In genomic region chr8:120948620-120949491, GRCm38 (mm10) we compare ENCODE assay signal across 12 mouse cellular contexts.
DNase-seq lines count a peak whose midpoint lies in the region; ATAC-seq lines count a peak whose summit lies in the region.
"Had no signal": no experiment of that assay in that cellular context is flagged by ENCODE, and none has a peak within 500 bp of the region (broad histone marks: within the 10 kb centered on the region; RNA-seq: fewer than 3 reads in every experiment).

No protein-coding gene starts in this region.

- H3K27me3 ChIP-seq in heart, embryonic 16.5 days (ENCODE audit: control insufficient read depth, insufficient read depth, low read length): peaks cover 19% of the 10 kb centered on the region
- peaks cover 7% of the 10 kb centered on the region; the same call in 1 of the 2 replicates for H3K27me3 ChIP-seq in midbrain, embryonic 14.5 days (ENCODE audit: control insufficient read depth, insufficient read depth, low read length)
- peaks cover 15% of the 10 kb centered on the region; the same call in 1 of the 2 replicates for H3K27me3 ChIP-seq in midbrain, embryonic 15.5 days (replicated peaks)
- no peaks in the 10 kb centered on the region for H3K27me3 ChIP-seq in intestine, embryonic 14.5 days (replicated peaks; ENCODE audit: control insufficient read depth, insufficient read depth, low read length)
- H3K27me3 ChIP-seq in stomach, embryonic 16.5 days (ENCODE audit: control insufficient read depth, insufficient read depth, low read length): no peaks in the 10 kb centered on the region

- H3K4me1 ChIP-seq in heart, embryonic 16.5 days (ENCODE audit: control insufficient read depth, insufficient read depth, low read length): peaks cover 8% of the 10 kb centered on the region
- 0 out of 2 replicates have a peak, but pooled peaks cover 3% of the 10 kb centered on the region for H3K4me1 ChIP-seq in midbrain, embryonic 14.5 days (ENCODE audit: control insufficient read depth, insufficient read depth, low read length)
- peaks cover 15% of the 10 kb centered on the region for H3K4me1 ChIP-seq in midbrain, embryonic 15.5 days
- H3K4me1 ChIP-seq in intestine, embryonic 14.5 days (replicated peaks; ENCODE audit: control insufficient read depth, insufficient read depth, low read length): peaks cover 45% of the 10 kb centered on the region
- H3K4me1 ChIP-seq in stomach, embryonic 16.5 days (ENCODE audit: control insufficient read depth, insufficient read depth, low read length): peaks cover 20% of the 10 kb centered on the region

- H3K9ac ChIP-seq in heart, embryonic 16.5 days (ENCODE audit: low read length): no peak overlapping the region
- H3K9ac ChIP-seq in midbrain, embryonic 14.5 days (replicated peaks; ENCODE audit: low read length): no peak overlapping the region
- no peak overlapping the region for H3K9ac ChIP-seq in midbrain, embryonic 15.5 days
- H3K9ac ChIP-seq in intestine, embryonic 14.5 days (ENCODE audit: low read length): 0 out of 2 replicates have a peak overlapping the region, but pooled peaks have one; percentile 2
- H3K9ac ChIP-seq in stomach, embryonic 16.5 days (ENCODE audit: low read length): peak overlapping the region; percentile 42; the same call in 1 of the 2 replicates

- no peak for ATAC-seq in heart, embryonic 16.5 days (replicated peaks; ENCODE audit: extremely low read depth, insufficient read depth, low FRiP score)
- no peak for ATAC-seq in midbrain, embryonic 14.5 days (ENCODE audit: low FRiP score, low TSS enrichment)
- ATAC-seq in midbrain, embryonic 15.5 days (replicated peaks): no peak
- ATAC-seq in intestine, embryonic 14.5 days (replicated peaks; ENCODE audit: low FRiP score, low TSS enrichment, low read depth): 0 out of 2 replicates have a peak, but pooled peaks have one; percentile 22
- ATAC-seq in stomach, embryonic 16.5 days (ENCODE audit: insufficient read depth, low FRiP score): no peak

- H3K9me3 ChIP-seq in heart, embryonic 16.5 days (replicated peaks; ENCODE audit: control insufficient read depth, low read length): no peaks in the 10 kb centered on the region
- H3K9me3 ChIP-seq in midbrain, embryonic 14.5 days (ENCODE audit: control insufficient read depth, low read length): no peaks in the 10 kb centered on the region
- no peaks in the 10 kb centered on the region for H3K9me3 ChIP-seq in midbrain, embryonic 15.5 days
- no peaks in the 10 kb centered on the region for H3K9me3 ChIP-seq in intestine, embryonic 14.5 days (ENCODE audit: control insufficient read depth, low read length)
- H3K9me3 ChIP-seq in stomach, embryonic 16.5 days (replicated peaks; ENCODE audit: control insufficient read depth, low read length): no peaks in the 10 kb centered on the region

- no peak for DNase-seq in heart, postnatal 25 days (ENCODE audit: low spot score)
- peak; percentile 50 for DNase-seq in midbrain, embryonic 14.5 days
- peak; percentile 71 for DNase-seq in intestine, embryonic 14.5 days (ENCODE audit: low spot score)
- DNase-seq in cerebellum, postnatal 36 days: no peak
- no peak for DNase-seq in cerebellum, postnatal 14 days
- DNase-seq: adrenal gland, postnatal 36 days; kidney, postnatal 4 days; left cerebral cortex, postnatal 4 days; thymus, postnatal 4 days had no signal

- peak overlapping the region; percentile 42 for H3K4me2 ChIP-seq in heart, embryonic 16.5 days (ENCODE audit: low read depth, low read length)
- H3K4me2 ChIP-seq in midbrain, embryonic 14.5 days (ENCODE audit: low read length): no peak overlapping the region
- H3K4me2 ChIP-seq in midbrain, embryonic 15.5 days: no peak overlapping the region
- peak overlapping the region; percentile 39 for H3K4me2 ChIP-seq in intestine, embryonic 14.5 days (ENCODE audit: low read length)
- H3K4me2 ChIP-seq in stomach, embryonic 16.5 days (ENCODE audit: low read depth, low read length): peak overlapping the region; percentile 38

- 46% methylated on average over 25 of the region's 25 CpGs for WGBS in heart, embryonic 16.5 days
- WGBS in midbrain, embryonic 14.5 days: 37% methylated on average over 25 of the region's 25 CpGs
- 36% methylated on average over 25 of the region's 25 CpGs for WGBS in midbrain, embryonic 15.5 days
- WGBS in intestine, embryonic 14.5 days: 23% methylated on average over 25 of the region's 25 CpGs
- 28% methylated on average over 25 of the region's 25 CpGs for WGBS in stomach, embryonic 16.5 days

- 0 out of 2 replicates have a peak overlapping the region, but pooled peaks have one; percentile 16 for H3K4me3 ChIP-seq in heart, embryonic 16.5 days (ENCODE audit: low read length)
- H3K4me3 ChIP-seq in midbrain, embryonic 14.5 days (replicated peaks; ENCODE audit: low read depth, low read length): no peak overlapping the region
- H3K4me3 ChIP-seq in midbrain, embryonic 15.5 days: no peak overlapping the region
- H3K4me3 ChIP-seq in intestine, embryonic 14.5 days (ENCODE audit: low read depth, low read length): no peak overlapping the region
- peak overlapping the region; percentile 10 for H3K4me3 ChIP-seq in stomach, embryonic 16.5 days (replicated peaks; ENCODE audit: low read length)

- intact Hi-C loops in heart, postnatal 25 days (cut with DNase I): no loop called here

- H3K27ac ChIP-seq in heart, embryonic 16.5 days (ENCODE audit: low read length): no peak overlapping the region
- no peak overlapping the region for H3K27ac ChIP-seq in midbrain, embryonic 14.5 days (replicated peaks; ENCODE audit: low read depth, low read length)
- no peak overlapping the region for H3K27ac ChIP-seq in midbrain, embryonic 15.5 days
- H3K27ac ChIP-seq in intestine, embryonic 14.5 days (ENCODE audit: low read depth): peak overlapping the region; percentile 81
- H3K27ac ChIP-seq in stomach, embryonic 16.5 days (ENCODE audit: low read length): peak overlapping the region; percentile 75

- no peaks in the 10 kb centered on the region for H3K36me3 ChIP-seq in heart, embryonic 16.5 days (ENCODE audit: control insufficient read depth, insufficient read depth)
- no peaks in the 10 kb centered on the region for H3K36me3 ChIP-seq in midbrain, embryonic 14.5 days (ENCODE audit: control insufficient read depth, insufficient read depth, low read length)
- H3K36me3 ChIP-seq in midbrain, embryonic 15.5 days (replicated peaks): no peaks in the 10 kb centered on the region
- no peaks in the 10 kb centered on the region for H3K36me3 ChIP-seq in intestine, embryonic 14.5 days (ENCODE audit: control insufficient read depth, insufficient read depth, low read length)
- no peaks in the 10 kb centered on the region for H3K36me3 ChIP-seq in stomach, embryonic 16.5 days (ENCODE audit: control insufficient read depth, insufficient read depth, low read length)

Comparison
In these comparisons a context has a peak if more than half of its experiments do, and no peak if none do; other contexts are left out.
1. H3K27ac ChIP-seq: peak in intestine, embryonic 14.5 days (single experiment) and stomach, embryonic 16.5 days (single experiment); none in heart, embryonic 16.5 days (single experiment), midbrain, embryonic 14.5 days (single experiment) and midbrain, embryonic 15.5 days (single experiment).
2. H3K4me2 ChIP-seq: peak in heart, embryonic 16.5 days (single experiment), intestine, embryonic 14.5 days (single experiment) and stomach, embryonic 16.5 days (single experiment); none in midbrain, embryonic 14.5 days (single experiment) and midbrain, embryonic 15.5 days (single experiment).
3. H3K4me3 ChIP-seq: peak in heart, embryonic 16.5 days (single experiment) and stomach, embryonic 16.5 days (single experiment); none in midbrain, embryonic 14.5 days (single experiment), midbrain, embryonic 15.5 days (single experiment) and intestine, embryonic 14.5 days (single experiment).
4. H3K9ac ChIP-seq: peak in intestine, embryonic 14.5 days (single experiment) and stomach, embryonic 16.5 days (single experiment); none in heart, embryonic 16.5 days (single experiment), midbrain, embryonic 14.5 days (single experiment) and midbrain, embryonic 15.5 days (single experiment).
5. DNase-seq: peak in midbrain, embryonic 14.5 days (single experiment) and intestine, embryonic 14.5 days (single experiment); none in heart, postnatal 25 days (single experiment), cerebellum, postnatal 36 days (0 of 2) and cerebellum, postnatal 14 days (0 of 2).